Mouse (Mus musculus): ENCODE results near the gene Ogg1. TPM values are rescaled to one million over a fixed set of nuclear protein-coding genes. Genes with fewer than 3 reads are reported as not detected.

Gene Ogg1
- polyA plus RNA-seq (2014; fragmentation: Illumina TruSeq; extraction: RNeasy Lipid Tissue Mini Kit (QIAGEN cat#74804); ENCODE audit: low replicate concordance) = 2.3 TPM

DNA sequence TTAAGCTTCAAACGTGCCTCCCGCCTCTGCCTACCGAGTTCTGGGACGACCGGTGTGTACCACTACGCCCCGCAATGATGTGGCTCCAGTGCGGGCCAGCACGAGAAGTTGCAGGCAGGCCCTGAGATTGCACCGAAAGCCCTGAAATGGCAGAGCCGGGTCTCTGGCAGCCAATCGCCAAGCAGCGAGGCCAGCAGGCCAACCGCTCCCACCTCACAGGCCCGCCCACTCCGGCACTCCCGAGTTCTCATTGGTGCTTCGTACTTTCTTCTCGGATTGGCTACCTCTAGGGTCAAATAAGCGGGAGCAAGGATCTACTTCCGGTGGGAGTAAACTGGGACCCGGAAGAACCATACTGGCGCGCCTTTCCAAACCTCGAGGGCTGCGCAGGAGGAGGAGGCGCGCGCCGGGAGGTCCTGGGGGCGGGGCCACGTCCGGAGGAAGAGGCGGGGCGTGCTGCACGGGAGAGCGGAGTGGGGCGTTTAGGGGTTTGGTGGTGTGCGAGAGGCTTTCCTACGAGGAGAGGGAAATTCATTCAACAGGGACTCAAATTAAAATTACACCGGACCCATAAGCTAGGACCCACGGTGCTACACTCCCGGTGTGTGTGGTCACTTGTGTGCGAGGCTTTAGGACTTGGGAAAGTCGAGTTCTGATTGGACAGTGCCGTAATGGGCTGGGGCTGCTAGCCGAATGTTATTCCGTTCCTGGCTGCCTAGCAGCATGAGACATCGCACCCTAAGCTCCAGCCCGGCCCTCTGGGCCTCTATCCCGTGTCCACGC is at the start of gene Ogg1:
Ogg1 (plus strand) TSS at position 440 of the 783 bp plus-strand sequence.

DNA sequence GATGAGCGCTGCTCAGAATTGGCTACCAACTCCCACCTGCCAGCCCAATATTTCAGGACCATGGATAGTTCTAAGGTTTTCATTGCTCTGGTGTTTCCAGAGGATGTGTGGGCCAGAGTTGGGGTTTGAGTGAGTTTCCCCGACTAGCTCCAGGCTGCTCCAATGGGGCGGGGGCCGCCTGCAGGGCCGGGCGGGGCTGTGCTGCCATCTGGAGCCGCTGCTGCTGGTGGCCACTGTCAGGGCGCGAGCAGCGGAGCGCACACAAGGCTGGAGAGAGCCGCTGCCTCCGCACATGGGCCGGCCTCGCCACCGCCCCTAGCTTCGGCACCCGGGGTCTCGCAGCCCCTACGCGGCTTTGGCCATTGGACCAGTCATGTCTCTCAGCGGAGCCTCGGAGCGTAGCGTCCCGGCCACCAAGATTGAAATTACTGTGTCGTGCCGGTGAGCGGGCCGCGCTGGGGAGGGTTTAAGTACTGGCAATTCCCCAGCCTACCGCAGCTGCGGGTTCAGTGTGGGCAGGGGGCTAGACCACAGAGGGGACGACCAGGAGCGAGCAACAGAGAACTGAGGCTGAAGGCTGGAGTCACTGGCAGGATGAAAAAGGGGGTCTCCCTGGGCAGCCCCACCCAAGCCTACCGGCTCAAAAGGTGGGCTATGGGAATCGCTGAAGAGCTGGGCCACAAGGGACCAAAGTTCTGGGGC is 44.5 kb upstream of the Ogg1 start, which contains the start of gene Cpne9:
Cpne9 (plus strand) TSS at position 207 of the 702 bp plus-strand sequence.

DNA sequence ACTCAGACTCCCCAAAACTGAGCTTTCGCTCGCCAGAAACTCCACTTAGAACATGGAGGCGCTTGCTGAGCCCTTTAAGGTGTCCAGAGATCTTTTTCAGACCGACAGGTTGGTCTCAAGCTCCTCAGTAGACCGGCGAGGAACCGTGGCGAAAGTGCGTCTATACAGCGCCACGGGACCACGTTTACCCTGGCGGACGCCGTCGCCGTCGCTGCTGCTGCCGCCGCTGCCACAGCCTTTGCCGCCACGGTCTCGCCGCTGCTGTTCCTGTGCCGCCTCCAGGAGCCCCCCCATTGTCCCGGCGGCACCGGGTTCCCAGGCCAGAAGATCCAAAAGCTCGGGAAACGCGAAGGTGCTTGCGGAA is 19.8 kb upstream of the Ogg1 start, which contains the start of gene Brpf1:
Brpf1 (plus strand) TSS at position 152 of the 364 bp plus-strand sequence.

DNA sequence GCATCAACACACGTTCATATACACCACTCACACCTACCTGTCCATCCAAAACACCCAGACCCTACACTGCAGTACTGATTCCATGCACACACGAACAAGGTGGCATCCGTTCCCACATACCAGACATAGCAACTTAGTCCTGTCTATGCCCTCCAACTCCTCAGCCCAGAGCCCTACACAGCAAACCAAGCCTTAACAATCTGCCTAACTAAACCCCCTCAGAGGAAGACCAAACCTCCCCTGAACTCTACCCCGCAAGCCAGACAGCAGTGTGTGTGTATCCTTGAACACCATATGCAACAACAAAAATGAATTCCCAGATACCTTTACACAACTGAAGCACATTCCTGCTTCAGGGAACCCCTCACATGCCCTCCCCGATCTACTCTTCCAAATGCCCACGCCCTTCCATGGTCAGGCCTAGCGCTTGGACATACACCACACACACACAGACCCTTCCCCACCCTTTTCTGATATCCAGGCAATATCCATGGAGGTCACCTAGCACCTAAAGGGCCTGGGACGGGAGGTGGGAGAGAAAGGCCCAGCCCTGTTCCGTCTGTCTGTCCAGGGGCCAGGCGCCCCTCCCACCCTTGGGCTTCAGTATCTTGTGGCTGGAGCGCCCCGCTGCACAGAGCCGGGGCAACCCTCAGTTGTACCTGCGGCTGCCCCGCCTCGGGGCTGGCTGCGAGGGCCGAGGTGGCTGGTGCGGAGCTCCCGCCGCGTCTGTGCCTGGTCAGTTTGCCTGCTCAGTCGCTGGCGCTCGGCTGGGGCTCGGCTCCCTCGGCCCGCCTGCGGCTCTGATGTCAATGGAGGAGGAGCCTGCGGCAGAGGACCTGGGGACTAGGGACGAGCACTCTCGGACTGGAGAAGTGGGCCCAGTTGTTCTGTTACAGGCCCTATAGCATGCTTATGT is 16.7 kb downstream of the Ogg1 start, which contains the start of gene Camk1:
Camk1 (minus strand) TSS at position 808 of the 916 bp plus-strand sequence.

DNA sequence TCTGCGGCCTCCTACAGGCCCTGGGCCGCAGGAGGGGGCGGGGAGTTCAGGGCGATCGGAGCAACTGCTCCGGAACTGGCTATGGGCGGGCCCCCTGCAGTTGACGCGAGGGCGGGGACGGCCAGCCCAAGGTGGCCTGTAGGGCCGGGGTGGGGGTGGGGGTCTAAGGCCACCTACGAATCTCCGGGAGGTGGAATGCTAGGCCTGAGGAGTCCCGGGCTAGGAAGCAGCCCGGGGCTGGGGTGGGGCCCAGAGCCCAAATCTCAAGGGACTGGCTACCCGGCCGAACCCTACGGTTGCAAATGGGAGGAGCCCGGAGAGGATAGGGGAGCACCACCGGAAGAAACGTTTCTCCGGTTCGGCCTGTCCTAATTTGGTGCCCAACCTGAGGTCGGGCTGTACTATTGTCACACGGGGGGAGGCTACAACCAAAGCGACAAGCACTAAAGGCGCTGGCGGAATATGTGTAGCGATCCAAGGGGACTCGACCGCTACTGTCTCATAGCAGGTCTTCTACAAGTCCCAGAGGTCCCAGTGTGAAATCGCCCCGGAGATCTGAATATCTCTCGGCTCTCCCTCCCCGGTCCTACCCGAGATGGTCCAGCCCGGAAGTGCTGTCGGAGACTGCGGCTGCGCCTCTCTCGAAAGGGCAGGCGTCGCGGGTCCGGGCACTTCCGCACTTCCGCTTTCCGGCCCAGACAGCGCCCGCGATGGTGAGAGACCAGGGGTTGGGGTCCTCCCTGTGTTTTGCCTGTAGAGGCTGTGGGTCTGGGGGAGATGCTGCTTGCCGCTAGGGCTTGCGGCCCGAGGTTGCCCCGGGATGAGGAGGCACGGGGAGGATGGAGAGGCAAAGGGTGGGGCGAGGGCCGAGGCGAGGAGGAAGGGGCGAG is 51.0 kb downstream of the Ogg1 start, which contains the start of the genes Tada3 and Arpc4:
Tada3 (minus strand) TSS at position 388 of the 890 bp plus-strand sequence.
Arpc4 (plus strand) TSS at position 620 of the 890 bp plus-strand sequence.

Other genes with a start within 250 kb of the Ogg1 start
- gene Setd5, start 249.6 kb upstream of the Ogg1 start, polyA plus RNA-seq (2014; fragmentation: Illumina TruSeq; extraction: RNeasy Lipid Tissue Mini Kit (QIAGEN cat#74804); ENCODE audit: low replicate concordance) = 76.9 TPM
- not detected for gene Lhfpl4, start 131.6 kb upstream of the Ogg1 start, polyA plus RNA-seq (2014; fragmentation: Illumina TruSeq; extraction: RNeasy Lipid Tissue Mini Kit (QIAGEN cat#74804); ENCODE audit: low replicate concordance)
- 12.6 TPM for gene Mtmr14, start 89.1 kb upstream of the Ogg1 start, polyA plus RNA-seq (2014; fragmentation: Illumina TruSeq; extraction: RNeasy Lipid Tissue Mini Kit (QIAGEN cat#74804); ENCODE audit: low replicate concordance)
- not detected for gene Cpne9, start 44.7 kb upstream of the Ogg1 start, polyA plus RNA-seq (2014; fragmentation: Illumina TruSeq; extraction: RNeasy Lipid Tissue Mini Kit (QIAGEN cat#74804); ENCODE audit: low replicate concordance)
- gene Brpf1, start 19.8 kb upstream of the Ogg1 start, polyA plus RNA-seq (2014; fragmentation: Illumina TruSeq; extraction: RNeasy Lipid Tissue Mini Kit (QIAGEN cat#74804); ENCODE audit: low replicate concordance) = 3.4 TPM
- gene Camk1, start 17.0 kb downstream of the Ogg1 start, polyA plus RNA-seq (2014; fragmentation: Illumina TruSeq; extraction: RNeasy Lipid Tissue Mini Kit (QIAGEN cat#74804); ENCODE audit: low replicate concordance) = 6.7 TPM
- gene Tada3, start 50.9 kb downstream of the Ogg1 start, polyA plus RNA-seq (2014; fragmentation: Illumina TruSeq; extraction: RNeasy Lipid Tissue Mini Kit (QIAGEN cat#74804); ENCODE audit: low replicate concordance) = 1.6 TPM
- gene Arpc4, start 51.1 kb downstream of the Ogg1 start, polyA plus RNA-seq (2014; fragmentation: Illumina TruSeq; extraction: RNeasy Lipid Tissue Mini Kit (QIAGEN cat#74804); ENCODE audit: low replicate concordance) = 89.9 TPM
- 1.5 TPM for gene Ttll3, start 62.3 kb downstream of the Ogg1 start, polyA plus RNA-seq (2014; fragmentation: Illumina TruSeq; extraction: RNeasy Lipid Tissue Mini Kit (QIAGEN cat#74804); ENCODE audit: low replicate concordance)
- not detected for gene Rpusd3, start 92.4 kb downstream of the Ogg1 start, polyA plus RNA-seq (2014; fragmentation: Illumina TruSeq; extraction: RNeasy Lipid Tissue Mini Kit (QIAGEN cat#74804); ENCODE audit: low replicate concordance)
- gene Cidec, start 108.8 kb downstream of the Ogg1 start, polyA plus RNA-seq (2014; fragmentation: Illumina TruSeq; extraction: RNeasy Lipid Tissue Mini Kit (QIAGEN cat#74804); ENCODE audit: low replicate concordance) = 2.0 TPM
- 12.1 TPM for gene Jagn1, start 115.6 kb downstream of the Ogg1 start, polyA plus RNA-seq (2014; fragmentation: Illumina TruSeq; extraction: RNeasy Lipid Tissue Mini Kit (QIAGEN cat#74804); ENCODE audit: low replicate concordance)
- gene Il17re, start 131.5 kb downstream of the Ogg1 start, polyA plus RNA-seq (2014; fragmentation: Illumina TruSeq; extraction: RNeasy Lipid Tissue Mini Kit (QIAGEN cat#74804); ENCODE audit: low replicate concordance) = 0.56 TPM
- gene Il17rc, start 144.5 kb downstream of the Ogg1 start, polyA plus RNA-seq (2014; fragmentation: Illumina TruSeq; extraction: RNeasy Lipid Tissue Mini Kit (QIAGEN cat#74804); ENCODE audit: low replicate concordance) = 2.8 TPM
- not detected for gene Creld1, start 156.3 kb downstream of the Ogg1 start, polyA plus RNA-seq (2014; fragmentation: Illumina TruSeq; extraction: RNeasy Lipid Tissue Mini Kit (QIAGEN cat#74804); ENCODE audit: low replicate concordance)
- gene Prrt3, start 175.0 kb downstream of the Ogg1 start, polyA plus RNA-seq (2014; fragmentation: Illumina TruSeq; extraction: RNeasy Lipid Tissue Mini Kit (QIAGEN cat#74804); ENCODE audit: low replicate concordance) = not detected
- gene Emc3, start 204.7 kb downstream of the Ogg1 start, polyA plus RNA-seq (2014; fragmentation: Illumina TruSeq; extraction: RNeasy Lipid Tissue Mini Kit (QIAGEN cat#74804); ENCODE audit: low replicate concordance) = 63.8 TPM
- gene Fancd2, start 204.7 kb downstream of the Ogg1 start, polyA plus RNA-seq (2014; fragmentation: Illumina TruSeq; extraction: RNeasy Lipid Tissue Mini Kit (QIAGEN cat#74804); ENCODE audit: low replicate concordance) = 2.3 TPM